In genomic region chr7:50168778-50169177, GRCm38 (mm10) we compare ENCODE assay signal across 26 mouse cellular contexts.
"Had no signal": no experiment of that assay in that cellular context is flagged by ENCODE, and none has a peak within 500 bp of the region (broad histone marks: within the 10 kb centered on the region; RNA-seq: fewer than 3 reads in every experiment).

No protein-coding gene starts in this region.

- DNase-seq: gastrocnemius, adult 2 months; gastrocnemius, postnatal 10 days; gastrocnemius, postnatal 25 days; heart, adult 2 months; heart, postnatal 4 days; kidney, adult 18-20 months; kidney, adult 8-10 months; kidney, postnatal 10 days; kidney, postnatal 25 days; kidney, postnatal 4 days had no signal

- H3K27ac ChIP-seq: gastrocnemius, adult 2 months; heart, adult 2 months; heart, embryonic 13.5 days; heart, embryonic 15.5 days; hindbrain, embryonic 10.5 days; hindbrain, embryonic 12.5 days; hindbrain, embryonic 14.5 days; intestine, embryonic 15.5 days; layer of hippocampus, adult 2 months; left cerebral cortex, adult 2 months; limb, embryonic 13.5 days; limb, embryonic 15.5 days; liver, embryonic 12.5 days; liver, embryonic 14.5 days had no signal

- H3K9me3 ChIP-seq: heart, embryonic 13.5 days; heart, embryonic 15.5 days; hindbrain, embryonic 10.5 days; hindbrain, embryonic 12.5 days; intestine, embryonic 15.5 days; limb, embryonic 15.5 days; liver, embryonic 12.5 days had no signal

- H3K4me1 ChIP-seq: heart, embryonic 13.5 days; heart, embryonic 15.5 days; hindbrain, embryonic 10.5 days; hindbrain, embryonic 12.5 days; intestine, embryonic 15.5 days; limb, embryonic 13.5 days; limb, embryonic 15.5 days; liver, embryonic 12.5 days had no signal

- H3K27me3 ChIP-seq: heart, embryonic 13.5 days; heart, embryonic 15.5 days; hindbrain, embryonic 12.5 days; intestine, embryonic 15.5 days; limb, embryonic 13.5 days; limb, embryonic 15.5 days; liver, embryonic 12.5 days had no signal

- ATAC-seq: hindbrain, embryonic 16.5 days; inflammation-experienced regulatory T-cells, adult 6 months; intestine, embryonic 15.5 days; intestine, postnatal 0 days; liver, embryonic 12.5 days had no signal

- H3K4me3 ChIP-seq: gastrocnemius, adult 2 months; heart, adult 2 months; heart, embryonic 13.5 days; heart, embryonic 15.5 days; hindbrain, embryonic 10.5 days; hindbrain, embryonic 12.5 days; intestine, embryonic 15.5 days; layer of hippocampus, adult 2 months; left cerebral cortex, adult 2 months; limb, embryonic 13.5 days; limb, embryonic 15.5 days; liver, embryonic 12.5 days had no signal

- H3K9ac ChIP-seq: heart, embryonic 13.5 days; heart, embryonic 15.5 days; hindbrain, embryonic 12.5 days; hindbrain, embryonic 14.5 days; intestine, embryonic 15.5 days; limb, embryonic 13.5 days; limb, embryonic 15.5 days; liver, embryonic 12.5 days; liver, embryonic 14.5 days had no signal

- H3K36me3 ChIP-seq: heart, embryonic 13.5 days; heart, embryonic 15.5 days; hindbrain, embryonic 10.5 days; hindbrain, embryonic 12.5 days; intestine, embryonic 15.5 days; limb, embryonic 13.5 days; limb, embryonic 15.5 days; liver, embryonic 12.5 days had no signal

- H3K4me2 ChIP-seq: heart, embryonic 11.5 days; heart, embryonic 13.5 days; heart, embryonic 15.5 days; hindbrain, embryonic 12.5 days; hindbrain, embryonic 14.5 days; intestine, embryonic 15.5 days; limb, embryonic 13.5 days; limb, embryonic 15.5 days; liver, embryonic 12.5 days had no signal
